ENCODE assay signal across 8 mouse cellular contexts in genomic region chr4:133688417-133689067, GRCm38 (mm10). TPM values are rescaled to one million over a fixed set of nuclear protein-coding genes. Genes with fewer than 3 reads are reported as not detected.
A peak's percentile ranks its signal among the peaks of the same experiment; 100 is the strongest.
DNase-seq lines count a peak whose midpoint lies in the region; ATAC-seq and TF ChIP-seq lines count a peak whose summit lies in the region.

No protein-coding gene starts in this region.

- peaks cover 92% of the 10 kb centered on the region for H3K36me3 ChIP-seq in hindbrain, postnatal 0 days (ENCODE audit: insufficient read depth, low read length)
- H3K36me3 ChIP-seq in hindbrain, embryonic 12.5 days, result peaks cover 99% of the 10 kb centered on the region
- H3K36me3 ChIP-seq in forebrain, embryonic 15.5 days, result peaks cover 97% of the 10 kb centered on the region
- peaks cover 100% of the 10 kb centered on the region for H3K36me3 ChIP-seq in kidney, embryonic 15.5 days

- H3K4me1 ChIP-seq in hindbrain, postnatal 0 days (ENCODE audit: insufficient read depth, low read length), result no peaks in the 10 kb centered on the region
- peaks cover 8% of the 10 kb centered on the region for H3K4me1 ChIP-seq in hindbrain, embryonic 12.5 days
- H3K4me1 ChIP-seq in forebrain, embryonic 15.5 days, result peaks cover 29% of the 10 kb centered on the region
- peaks cover 43% of the 10 kb centered on the region for H3K4me1 ChIP-seq in kidney, embryonic 15.5 days

- DNase-seq in hindbrain, postnatal 0 days (ENCODE audit: low spot score), result peak; percentile 52
- no peak for DNase-seq in embryo, embryonic 9.5 days (ENCODE audit: extremely low spot score)
- DNase-seq in embryo, embryonic 10.5 days (ENCODE audit: low spot score), result no peak

- no peak for TF ChIP-seq CTCF in hindbrain, postnatal 0 days (IDR thresholded peaks at IDR 0.05; ENCODE audit: low read depth)

- no peak overlapping the region for H3K27ac ChIP-seq in hindbrain, postnatal 0 days
- no peak overlapping the region for H3K27ac ChIP-seq in hindbrain, embryonic 12.5 days
- H3K27ac ChIP-seq in forebrain, embryonic 15.5 days (replicated peaks), result no peak overlapping the region
- H3K27ac ChIP-seq in kidney, embryonic 15.5 days, result no peak overlapping the region

- H3K4me2 ChIP-seq in hindbrain, postnatal 0 days (ENCODE audit: low read depth, low read length), result no peak overlapping the region
- no peak overlapping the region for H3K4me2 ChIP-seq in hindbrain, embryonic 12.5 days (replicated peaks)
- no peak overlapping the region for H3K4me2 ChIP-seq in forebrain, embryonic 15.5 days (replicated peaks)
- H3K4me2 ChIP-seq in kidney, embryonic 15.5 days, result no peak overlapping the region

- ATAC-seq in hindbrain, postnatal 0 days, result no peak
- ATAC-seq in hindbrain, embryonic 12.5 days (ENCODE audit: low FRiP score), result no peak
- peak; percentile 86 for ATAC-seq in CD4-positive, CD25-positive, alpha-beta regulatory T cell, adult 4 months
- peak; percentile 38 for ATAC-seq in forebrain, embryonic 15.5 days (replicated peaks)
- ATAC-seq in kidney, embryonic 15.5 days (replicated peaks; ENCODE audit: low FRiP score), result 0 out of 2 replicates have a peak, but pooled peaks have one; percentile 19
- no peak for ATAC-seq in cerebellum, adult (ENCODE audit: insufficient number of reproducible peaks, low FRiP score, low TSS enrichment)

- no peaks in the 10 kb centered on the region for H3K27me3 ChIP-seq in hindbrain, postnatal 0 days (ENCODE audit: insufficient read depth, low read length)
- no peaks in the 10 kb centered on the region for H3K27me3 ChIP-seq in hindbrain, embryonic 12.5 days
- H3K27me3 ChIP-seq in forebrain, embryonic 15.5 days, result no peaks in the 10 kb centered on the region
- no peaks in the 10 kb centered on the region for H3K27me3 ChIP-seq in kidney, embryonic 15.5 days

- H3K9ac ChIP-seq in hindbrain, postnatal 0 days (replicated peaks; ENCODE audit: low read length), result no peak overlapping the region
- H3K9ac ChIP-seq in hindbrain, embryonic 12.5 days, result no peak overlapping the region
- no peak overlapping the region for H3K9ac ChIP-seq in forebrain, embryonic 15.5 days (replicated peaks)
- H3K9ac ChIP-seq in kidney, embryonic 15.5 days, result no peak overlapping the region

- no peak overlapping the region for H3K4me3 ChIP-seq in hindbrain, postnatal 0 days (ENCODE audit: low read length)
- no peak overlapping the region for H3K4me3 ChIP-seq in hindbrain, embryonic 12.5 days
- no peak overlapping the region for H3K4me3 ChIP-seq in forebrain, embryonic 15.5 days
- H3K4me3 ChIP-seq in kidney, embryonic 15.5 days (replicated peaks), result no peak overlapping the region

- no peaks in the 10 kb centered on the region for H3K9me3 ChIP-seq in hindbrain, postnatal 0 days (ENCODE audit: low read length)
- no peaks in the 10 kb centered on the region for H3K9me3 ChIP-seq in hindbrain, embryonic 12.5 days (replicated peaks)
- no peaks in the 10 kb centered on the region for H3K9me3 ChIP-seq in forebrain, embryonic 15.5 days
- H3K9me3 ChIP-seq in kidney, embryonic 15.5 days (replicated peaks), result no peaks in the 10 kb centered on the region

- 40% methylated on average over 7 of the region's 7 CpGs for WGBS in hindbrain, postnatal 0 days
- 87% methylated on average over 7 of the region's 7 CpGs for WGBS in hindbrain, embryonic 12.5 days
- 48% methylated on average over 7 of the region's 7 CpGs for WGBS in forebrain, embryonic 15.5 days
- 63% methylated on average over 7 of the region's 7 CpGs for WGBS in kidney, embryonic 15.5 days

RNA-seq across cellular contexts. Expression of gene Pigv, which starts 16.1 kb away (rescaled TPM):
- total RNA-seq in hindbrain, postnatal 0 days (2014; rRNA removed), result 11.3 and 13.4 TPM in 2 replicates
- polyA plus RNA-seq in hindbrain, postnatal 0 days (2015; fragmentation: Nextera tagmentation; extraction: Ambion mirVana), result 13.0 and 14.0 TPM in 2 replicates
- 16.6 and 18.6 TPM in 2 replicates for polyA plus RNA-seq in hindbrain, embryonic 12.5 days (2016; fragmentation: Nextera tagmentation; extraction: Ambion mirVana)
- polyA plus RNA-seq in CD4-positive, CD25-positive, alpha-beta regulatory T cell, adult 4 months (2017; shearing (Covaris generic)), result 10 to 100 TPM; 14.3 to 16.3 TPM
- polyA plus RNA-seq in forebrain, embryonic 15.5 days (2015; fragmentation: Nextera tagmentation; extraction: Ambion mirVana), result 16.5 and 16.9 TPM in 2 replicates
- polyA plus RNA-seq in kidney, embryonic 15.5 days (2015; fragmentation: Nextera tagmentation; extraction: Ambion mirVana), result 19.9 and 20.2 TPM in 2 replicates

RNA-seq across cellular contexts. Expression of gene Zdhhc18, which starts 38.6 kb away (rescaled TPM):
- 17.4 and 22.6 TPM in 2 replicates for total RNA-seq in hindbrain, postnatal 0 days (2014; rRNA removed)
- 8.2 and 10.2 TPM in 2 replicates for polyA plus RNA-seq in hindbrain, postnatal 0 days (2015; fragmentation: Nextera tagmentation; extraction: Ambion mirVana)
- polyA plus RNA-seq in hindbrain, embryonic 12.5 days (2016; fragmentation: Nextera tagmentation; extraction: Ambion mirVana), result 4.1 and 6.4 TPM in 2 replicates
- 10 to 100 TPM; 20.2 to 22.3 TPM for polyA plus RNA-seq in CD4-positive, CD25-positive, alpha-beta regulatory T cell, adult 4 months (2017; shearing (Covaris generic))
- 4.9 and 6.3 TPM in 2 replicates for polyA plus RNA-seq in forebrain, embryonic 15.5 days (2015; fragmentation: Nextera tagmentation; extraction: Ambion mirVana)
- 2.5 and 3.8 TPM in 2 replicates for polyA plus RNA-seq in kidney, embryonic 15.5 days (2015; fragmentation: Nextera tagmentation; extraction: Ambion mirVana)

Comparison
In these comparisons a context has a peak if more than half of its experiments do, and no peak if none do; other contexts are left out.
1. ATAC-seq: peak in CD4-positive, CD25-positive, alpha-beta regulatory T cell, adult 4 months (single experiment), forebrain, embryonic 15.5 days (single experiment) and kidney, embryonic 15.5 days (single experiment); none in hindbrain, postnatal 0 days (single experiment), hindbrain, embryonic 12.5 days (single experiment) and cerebellum, adult (single experiment).